Mouse (Mus musculus): Measurements from ENCODE around the gene Src. TPM values are rescaled to one million over a fixed set of nuclear protein-coding genes. Genes with fewer than 3 reads are reported as not detected.

Src gene
- polyA plus RNA-seq, 1 experiment from 2014 or later = 39.1 TPM

DNA sequence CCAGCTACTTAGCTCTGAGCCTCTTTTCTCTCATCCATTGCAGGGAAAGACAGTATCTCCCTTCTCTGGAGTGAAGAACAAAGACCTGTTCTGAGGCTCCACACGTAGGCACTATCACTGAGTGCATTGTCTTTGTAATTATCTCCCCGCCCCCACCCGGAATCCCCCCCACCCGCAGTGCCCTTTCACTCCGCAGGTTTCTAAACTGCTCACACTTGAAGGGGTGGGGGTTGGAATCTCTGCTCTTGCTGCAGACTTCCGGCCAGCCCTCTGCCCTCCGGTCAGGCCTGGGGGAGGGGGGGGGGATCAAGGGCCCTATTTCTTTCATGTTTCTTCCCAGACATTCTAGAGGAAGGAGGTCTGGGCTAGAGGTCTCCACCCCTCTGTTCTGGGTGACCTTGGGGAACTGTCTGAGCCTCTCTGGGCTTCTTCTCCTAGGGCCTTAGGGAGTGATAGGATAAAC is 396 bp downstream of the Src start:
- Histone ChIP-seq H3K27ac (0 out of 2 replicates have a peak overlapping the region, but pooled peaks have one; percentile 10), H3K4me1 (replicated peaks) (peaks cover 29% of the 10 kb centered on the region), H3K27me3 (no peaks in the 10 kb centered on the region), H3K4me2 (replicated peaks) (no peak overlapping the region), H3K9ac (replicated peaks) (no peak overlapping the region), H3K9me3 (no peaks in the 10 kb centered on the region), H3K36me3 (no peaks in the 10 kb centered on the region), H3K4me3 (replicated peaks) (no peak overlapping the region)
- 3% methylated on average over 7 of the region's 7 CpGs for WGBS
- ATAC-seq = no peak

GRCm38 (mm10) chr2:157419506-157419905 is 1.3 kb downstream of the Src start:
- Histone ChIP-seq H3K4me2 (replicated peaks) (no peak overlapping the region), H3K4me3 (replicated peaks) (no peak overlapping the region), H3K9me3 (no peaks in the 10 kb centered on the region), H3K36me3 (no peaks in the 10 kb centered on the region), H3K9ac (replicated peaks) (no peak overlapping the region), H3K4me1 (replicated peaks) (peaks cover 31% of the 10 kb centered on the region), H3K27ac (no peak overlapping the region), H3K27me3 (no peaks in the 10 kb centered on the region)
- no peak for ATAC-seq

DNA sequence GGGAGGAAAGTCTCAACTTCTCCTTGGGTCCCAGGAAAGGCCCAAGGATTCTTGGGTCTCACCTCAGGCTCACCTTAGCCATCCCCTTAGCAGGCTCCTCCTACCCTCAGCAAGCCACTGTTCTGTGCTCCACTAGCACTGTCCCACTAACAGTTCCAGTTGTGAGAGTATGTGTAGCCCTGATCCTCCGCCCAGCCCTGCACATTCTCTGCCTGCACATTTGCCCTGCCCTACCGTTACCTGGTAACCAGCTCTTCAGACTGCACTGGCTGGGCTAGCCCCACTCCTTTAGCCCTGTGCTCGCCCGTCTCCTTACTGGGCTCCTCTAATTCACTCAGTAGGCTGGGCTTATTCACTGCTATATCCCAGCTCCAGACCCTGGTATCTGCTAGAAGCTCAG is 2.2 kb downstream of the Src start:
- ATAC-seq = no peak
- no peak overlapping the region for H3K9ac ChIP-seq (replicated peaks)
- no peak overlapping the region for H3K4me3 ChIP-seq (replicated peaks)
- peaks cover 39% of the 10 kb centered on the region for H3K4me1 ChIP-seq (replicated peaks)
- H3K4me2 ChIP-seq (replicated peaks) = no peak overlapping the region
- H3K9me3 ChIP-seq = no peaks in the 10 kb centered on the region
- no peaks in the 10 kb centered on the region for H3K27me3 ChIP-seq
- no peak overlapping the region for H3K27ac ChIP-seq
- no peaks in the 10 kb centered on the region for H3K36me3 ChIP-seq
- WGBS = 82% methylated on average over 4 of the region's 4 CpGs

DNA sequence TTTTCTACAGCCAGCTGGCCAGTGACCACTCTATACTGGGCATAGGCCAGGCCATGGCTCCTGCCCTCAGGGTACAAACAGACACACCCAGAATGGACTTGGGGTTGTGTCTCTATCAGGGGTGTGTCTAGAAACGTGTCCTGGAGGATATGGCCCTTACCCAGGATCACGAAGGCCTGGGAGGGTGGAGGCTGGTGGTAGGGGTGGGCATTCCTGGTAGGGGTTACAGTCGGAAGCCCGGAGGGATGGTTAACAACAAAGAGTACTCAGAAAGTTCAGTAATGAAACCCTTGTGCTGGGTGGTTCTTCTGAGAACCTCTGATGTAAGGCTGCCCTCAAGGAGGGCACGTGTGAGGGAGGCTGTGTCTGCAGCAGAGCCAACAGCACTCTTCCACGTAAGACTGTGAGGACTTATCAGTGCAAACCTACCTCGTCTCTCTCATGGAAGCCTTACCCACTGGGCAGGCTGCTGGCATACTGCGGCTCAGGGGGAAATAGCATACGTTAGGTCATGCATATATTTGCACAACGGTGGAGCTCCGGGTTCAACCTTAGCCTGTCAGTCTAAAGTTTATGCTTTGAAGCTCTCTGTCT is 3.9 kb downstream of the Src start:
- H3K27ac ChIP-seq = no peak overlapping the region

DNA sequence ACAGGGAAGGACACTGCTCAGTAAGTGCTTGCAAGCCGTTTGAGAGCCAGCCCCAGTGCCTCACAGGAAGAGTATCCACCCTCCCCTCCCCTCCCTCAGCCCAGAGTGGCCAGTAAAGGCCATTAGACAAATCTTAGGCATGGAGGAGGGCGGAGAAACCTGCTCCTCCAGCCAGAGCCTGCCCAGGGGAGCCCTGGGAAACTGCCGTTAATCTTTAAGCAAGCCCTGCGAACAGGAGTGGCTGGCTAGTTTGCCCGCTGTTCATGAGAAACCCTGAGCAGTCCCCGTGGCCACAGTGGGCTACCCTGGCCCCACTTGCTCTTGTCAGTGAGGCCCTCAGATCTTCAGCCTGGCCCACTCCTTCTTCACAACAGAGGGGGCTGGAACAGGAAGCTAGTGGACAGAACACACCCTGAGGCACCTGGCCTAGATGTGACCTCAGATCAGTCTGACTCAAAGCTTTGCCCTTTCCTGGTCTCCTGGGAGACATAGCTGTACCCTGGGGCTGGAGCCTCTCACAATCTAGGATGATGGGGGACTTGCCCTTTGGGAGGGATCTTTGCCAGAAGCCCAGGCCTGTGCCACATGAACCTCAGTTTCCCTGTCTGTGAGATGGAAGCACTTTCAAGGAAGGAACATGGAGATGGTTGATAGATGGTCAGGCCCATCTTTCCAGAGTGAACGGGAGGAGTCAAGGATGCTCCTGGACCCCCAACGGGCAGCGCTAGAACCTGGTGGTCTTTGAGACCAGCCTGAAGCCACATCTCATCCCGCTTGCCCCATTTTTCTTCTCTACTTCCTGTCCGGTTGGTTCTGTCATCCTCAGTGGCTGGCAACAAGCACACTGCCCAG is 4.8 kb downstream of the Src start:
- H3K4me3 ChIP-seq (replicated peaks) = peak overlapping the region; percentile 88
- H3K27ac ChIP-seq = peak overlapping the region; percentile 93
- H3K4me2 ChIP-seq (replicated peaks) = peak overlapping the region; percentile 87
- peak overlapping the region; percentile 99; the same call in 1 of the 2 replicates for H3K9ac ChIP-seq (replicated peaks)
- H3K36me3 ChIP-seq = peaks cover under 1% of the 10 kb centered on the region; the same call in 1 of the 2 replicates
- peaks cover 60% of the 10 kb centered on the region for H3K4me1 ChIP-seq (replicated peaks)
- 45% methylated on average over 11 of the region's 11 CpGs for WGBS
- ATAC-seq = no peak
- H3K9me3 ChIP-seq = no peaks in the 10 kb centered on the region
- H3K27me3 ChIP-seq = no peaks in the 10 kb centered on the region

More for the DNA sequence above, 3.9 kb downstream of the Src start:
- no peaks in the 10 kb centered on the region for H3K9me3 ChIP-seq
- no peak overlapping the region for H3K4me2 ChIP-seq (replicated peaks)
- no peak overlapping the region for H3K9ac ChIP-seq (replicated peaks)
- WGBS = 81% methylated on average over 11 of the region's 11 CpGs
- H3K4me3 ChIP-seq (replicated peaks) = no peak overlapping the region
- no peak for ATAC-seq
- no peaks in the 10 kb centered on the region for H3K36me3 ChIP-seq
- no peaks in the 10 kb centered on the region for H3K27me3 ChIP-seq
- peaks cover 54% of the 10 kb centered on the region for H3K4me1 ChIP-seq (replicated peaks)

GRCm38 (mm10) chr2:157423706-157424125 is 5.5 kb downstream of the Src start:
- no peaks in the 10 kb centered on the region for H3K27me3 ChIP-seq
- peaks cover 60% of the 10 kb centered on the region for H3K4me1 ChIP-seq (replicated peaks)
- H3K4me3 ChIP-seq (replicated peaks) = peak overlapping the region; percentile 88
- H3K4me2 ChIP-seq (replicated peaks) = peak overlapping the region; percentile 87
- H3K27ac ChIP-seq = peak overlapping the region; percentile 93
- 9% methylated on average over 18 of the region's 21 CpGs for WGBS
- peak overlapping the region; percentile 99 for H3K9ac ChIP-seq (replicated peaks)
- H3K9me3 ChIP-seq = no peaks in the 10 kb centered on the region
- ATAC-seq = 0 out of 2 replicates have a peak, but pooled peaks have one; percentile 9
- peaks cover 7% of the 10 kb centered on the region; the same call in 1 of the 2 replicates for H3K36me3 ChIP-seq

DNA sequence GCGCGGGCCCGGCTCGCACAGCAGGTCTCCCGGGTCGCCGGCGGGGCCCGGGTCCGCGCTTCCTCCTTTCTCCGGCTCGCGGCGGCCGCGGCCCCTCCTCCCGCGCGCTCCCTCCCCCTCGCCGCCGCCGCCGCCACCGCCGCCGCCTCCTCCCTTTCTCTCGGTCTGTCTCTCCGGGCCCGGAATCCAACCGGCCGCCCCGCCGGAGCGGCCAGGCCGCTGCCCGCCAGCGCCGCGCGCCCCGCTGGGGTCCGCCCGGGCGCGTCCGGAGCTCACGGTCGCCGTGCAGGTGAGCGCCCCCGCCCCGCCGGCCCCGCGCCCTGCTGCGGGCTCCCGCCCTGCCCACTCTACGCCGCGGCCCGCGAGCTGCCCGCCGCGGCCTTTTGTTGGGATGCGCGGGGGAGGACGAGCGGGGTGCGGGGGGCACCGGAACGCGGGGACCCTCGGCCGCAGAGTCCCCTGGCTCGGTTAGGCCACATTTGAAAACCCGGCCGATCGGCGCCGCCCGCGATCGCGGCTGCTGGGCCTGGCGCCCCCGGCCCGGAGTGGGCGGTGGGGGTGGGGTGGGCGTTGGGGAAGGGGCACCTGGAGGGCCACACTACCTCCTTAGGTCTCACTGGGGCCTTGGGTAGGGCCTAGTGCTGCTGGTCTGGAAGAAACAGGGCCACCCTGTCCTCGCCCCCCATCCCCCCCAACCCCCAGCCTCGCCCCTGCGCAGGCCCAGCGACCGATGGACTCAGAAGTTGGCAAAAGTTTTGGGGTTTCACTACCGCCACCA is 6.1 kb downstream of the Src start:
- Histone ChIP-seq H3K27me3 (no peaks in the 10 kb centered on the region), H3K36me3 (peaks cover 10% of the 10 kb centered on the region; the same call in 1 of the 2 replicates), H3K27ac (peak overlapping the region; percentile 93), H3K4me3 (replicated peaks) (peak overlapping the region; percentile 88), H3K9me3 (no peaks in the 10 kb centered on the region), H3K4me1 (replicated peaks) (peaks cover 63% of the 10 kb centered on the region), H3K9ac (replicated peaks) (peak overlapping the region; percentile 99), H3K4me2 (replicated peaks) (peak overlapping the region; percentile 87)
- under 1% methylated on average over 77 of the region's 98 CpGs for WGBS
- peak; percentile 40 for ATAC-seq

DNA sequence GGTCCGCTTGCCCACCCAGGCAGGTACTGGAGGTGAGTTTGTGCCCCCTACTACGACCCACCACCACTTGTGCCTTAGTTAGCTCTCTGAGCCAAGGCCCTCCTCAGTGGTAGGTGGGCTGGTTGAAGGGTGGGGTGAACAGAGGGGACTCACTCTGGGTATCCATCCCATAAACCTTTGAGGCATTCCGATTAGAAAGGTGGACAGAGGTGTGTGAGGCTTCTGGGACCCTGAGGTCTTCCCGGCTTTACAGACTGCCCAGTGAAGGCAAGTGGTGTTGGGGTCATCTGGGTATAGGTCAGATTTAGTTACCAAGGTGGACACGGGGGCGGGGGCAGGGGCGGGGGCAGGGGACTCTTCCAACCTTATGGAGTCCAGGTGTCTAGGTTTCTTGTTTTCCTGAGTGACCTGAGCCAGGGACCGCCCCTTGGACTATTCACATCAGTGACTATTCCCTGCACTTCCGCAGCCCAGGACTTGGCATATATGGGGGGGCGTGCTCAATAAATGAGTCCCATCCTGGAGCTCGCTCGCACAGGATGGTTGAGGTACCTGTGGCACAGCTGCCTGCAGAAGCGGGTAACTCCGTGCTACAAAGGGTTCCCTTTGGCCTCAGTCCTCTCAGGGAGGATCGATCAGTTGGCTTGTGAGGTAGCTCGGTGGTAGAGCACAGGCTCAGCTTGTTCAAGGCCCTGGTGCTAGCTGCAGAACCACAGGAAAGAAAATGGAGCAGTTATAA is 6.8 kb downstream of the Src start:
- peak; percentile 24; the same call in 1 of the 2 replicates for ATAC-seq
- peak overlapping the region; percentile 87 for H3K4me2 ChIP-seq (replicated peaks)
- peak overlapping the region; percentile 93 for H3K27ac ChIP-seq
- peaks cover 12% of the 10 kb centered on the region; the same call in 1 of the 2 replicates for H3K36me3 ChIP-seq
- no peaks in the 10 kb centered on the region for H3K27me3 ChIP-seq
- peaks cover 70% of the 10 kb centered on the region for H3K4me1 ChIP-seq (replicated peaks)
- H3K9me3 ChIP-seq = no peaks in the 10 kb centered on the region
- H3K9ac ChIP-seq (replicated peaks) = peak overlapping the region; percentile 99
- H3K4me3 ChIP-seq (replicated peaks) = peak overlapping the region; percentile 88
- WGBS = 71% methylated on average over 16 of the region's 16 CpGs

GRCm38 (mm10) chr2:157425643-157425988 is 7.4 kb downstream of the Src start:
- Histone ChIP-seq H3K9me3 (no peaks in the 10 kb centered on the region), H3K4me1 (replicated peaks) (peaks cover 74% of the 10 kb centered on the region), H3K27me3 (no peaks in the 10 kb centered on the region), H3K27ac (peak overlapping the region; percentile 93), H3K9ac (replicated peaks) (peak overlapping the region; percentile 99), H3K4me2 (replicated peaks) (peak overlapping the region; percentile 87), H3K36me3 (peaks cover 17% of the 10 kb centered on the region; the same call in 1 of the 2 replicates), H3K4me3 (replicated peaks) (peak overlapping the region; percentile 88)
- no peak for ATAC-seq
- 83% methylated on average over 6 of the region's 6 CpGs for WGBS

DNA sequence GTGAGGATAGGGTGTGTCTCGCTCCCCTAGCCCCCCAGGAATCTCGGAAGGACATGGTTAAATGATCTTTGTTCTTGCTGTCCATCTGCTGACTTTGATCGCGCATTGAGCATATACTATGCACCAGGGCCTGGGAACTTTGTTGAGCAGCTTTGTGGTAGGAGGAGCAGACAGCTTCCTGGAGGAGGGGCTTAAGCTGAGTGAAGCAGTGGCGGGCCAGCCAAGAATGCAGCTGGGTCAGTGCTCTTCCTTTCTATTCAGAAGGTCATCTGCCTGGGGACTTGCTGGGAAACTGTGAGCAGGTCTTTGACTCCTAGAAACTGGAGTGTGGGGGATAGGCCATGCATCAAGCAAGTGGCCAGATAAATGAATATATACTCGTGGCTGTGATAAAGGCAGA is 7.9 kb downstream of the Src start:
- H3K4me2 ChIP-seq (replicated peaks) = peak overlapping the region; percentile 87
- no peak for ATAC-seq
- H3K27me3 ChIP-seq = no peaks in the 10 kb centered on the region
- H3K36me3 ChIP-seq = peaks cover 19% of the 10 kb centered on the region; the same call in 1 of the 2 replicates
- no peaks in the 10 kb centered on the region for H3K9me3 ChIP-seq
- peak overlapping the region; percentile 93; the same call in 1 of the 2 replicates for H3K27ac ChIP-seq
- peak overlapping the region; percentile 88 for H3K4me3 ChIP-seq (replicated peaks)
- WGBS = 77% methylated on average over 6 of the region's 6 CpGs
- H3K4me1 ChIP-seq (replicated peaks) = peaks cover 79% of the 10 kb centered on the region
- no peak overlapping the region for H3K9ac ChIP-seq (replicated peaks)

- peak overlapping the region; percentile 44; the same call in 1 of the 2 replicates for H3K27ac ChIP-seq
- no peaks in the 10 kb centered on the region for H3K9me3 ChIP-seq
- H3K4me2 ChIP-seq (replicated peaks) = peak overlapping the region; percentile 87
- no peaks in the 10 kb centered on the region for H3K27me3 ChIP-seq
- ATAC-seq = no peak
- H3K4me1 ChIP-seq (replicated peaks) = peaks cover 89% of the 10 kb centered on the region
- H3K36me3 ChIP-seq = peaks cover 25% of the 10 kb centered on the region; the same call in 1 of the 2 replicates
- 0 out of 2 replicates have a peak overlapping the region, but pooled peaks have one; percentile 88 for H3K4me3 ChIP-seq (replicated peaks)
- 84% methylated on average over 5 of the region's 5 CpGs for WGBS
- peak overlapping the region; percentile 19; the same call in 1 of the 2 replicates for H3K9ac ChIP-seq (replicated peaks)
Observed at GRCm38 (mm10) chr2:157427164-157427563, 8.9 kb downstream of the Src start.

Data from midbrain, embryonic 13.5 days (tissue).